Mouse (Mus musculus) spleen, adult 2 months (tissue): ENCODE results near the gene Rnf19b.

Source experiments
- CTCF ChIP-seq: fragments of 200-500 bp; IDR thresholded peaks from 2 replicates; pipeline ENCODE4 v1.5.1; 2011; ENCODE audit warnings: mild to moderate bottlenecking, inconsistent platforms; ENCODE audit not compliant: insufficient read depth, insufficient read length, insufficient replicate concordance; ENCODE audit errors: extremely low read depth
- POLR2A ChIP-seq: fragments of 200-500 bp; IDR thresholded peaks from 2 replicates; pipeline ENCODE4 v1.6.1; 2011; ENCODE audit warnings: low read depth, low read length, inconsistent platforms

GRCm38 (mm10) chr4:129023884-129024283 lies 34.2 kb upstream of the Rnf19b start:
- TF ChIP-seq POLR2A, result no peak
- no peak for TF ChIP-seq CTCF
